Comparison of ENCODE assay signal across 7 mouse cellular contexts in the genomic region with DNA sequence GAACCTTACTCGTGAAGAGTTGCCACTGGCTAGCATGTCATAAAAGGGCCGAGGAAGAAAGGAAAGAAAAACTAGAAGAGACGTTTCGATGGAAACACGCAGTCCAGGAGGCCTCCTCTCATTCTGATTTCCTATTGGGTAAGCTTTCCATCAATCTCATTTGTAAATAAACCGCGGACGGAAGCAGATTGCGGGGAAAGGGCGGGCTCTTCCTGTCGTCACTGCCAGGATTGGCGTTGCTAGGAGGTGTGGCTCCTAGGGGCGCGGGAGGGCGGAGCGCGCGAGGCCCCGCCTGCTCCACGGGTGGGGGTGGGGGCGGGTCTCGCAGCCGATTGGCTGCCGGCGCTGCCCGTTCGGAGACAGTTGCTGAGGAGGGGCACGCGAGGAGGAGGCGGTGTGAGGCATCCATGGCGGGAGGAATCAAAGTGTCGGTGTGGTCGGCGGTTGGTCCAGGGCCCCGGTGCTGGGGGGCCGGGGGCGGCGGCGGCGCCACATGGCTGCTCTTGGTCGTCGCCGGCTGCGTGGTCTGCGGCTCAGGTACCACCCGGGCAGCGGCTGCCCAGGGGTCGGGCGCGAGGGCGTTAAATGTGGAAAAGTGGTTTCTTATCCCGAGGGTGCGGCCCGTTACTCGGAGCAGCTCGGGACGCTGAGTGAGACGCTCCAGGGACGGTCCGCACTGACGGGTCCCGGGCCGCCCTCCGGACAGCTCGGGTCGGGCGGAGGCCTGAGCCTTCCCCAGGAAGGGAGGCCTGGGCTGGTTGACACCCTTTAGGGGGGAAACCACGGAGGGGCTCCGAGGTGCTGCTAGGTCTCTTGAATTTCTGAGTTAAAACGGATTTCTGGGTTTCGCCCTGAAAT. TPM values are rescaled to one million over a fixed set of nuclear protein-coding genes. Genes with fewer than 3 reads are reported as not detected.
A peak's percentile ranks its signal among the peaks of the same experiment; 100 is the strongest.
DNase-seq lines count a peak whose midpoint lies in the region; ATAC-seq lines count a peak whose summit lies in the region.

No protein-coding gene starts in this region.

- H3K9ac ChIP-seq in midbrain, embryonic 13.5 days (replicated peaks), result peak overlapping the region; percentile 70

- peaks cover 7% of the 10 kb centered on the region; the same call in 1 of the 2 replicates for H3K36me3 ChIP-seq in embryonic facial prominence, embryonic 10.5 days (replicated peaks)
- peaks cover 5% of the 10 kb centered on the region for H3K36me3 ChIP-seq in limb, embryonic 10.5 days
- H3K36me3 ChIP-seq in midbrain, embryonic 13.5 days, result no peaks in the 10 kb centered on the region

- no peaks in the 10 kb centered on the region for H3K27me3 ChIP-seq in embryonic facial prominence, embryonic 10.5 days (replicated peaks; ENCODE audit: low read depth, poor library complexity, severe bottlenecking)
- no peaks in the 10 kb centered on the region for H3K27me3 ChIP-seq in limb, embryonic 10.5 days (ENCODE audit: low read depth, poor library complexity, severe bottlenecking)
- H3K27me3 ChIP-seq in midbrain, embryonic 13.5 days, result no peaks in the 10 kb centered on the region

- peak overlapping the region; percentile 96 for H3K4me2 ChIP-seq in midbrain, embryonic 13.5 days (replicated peaks)

- H3K9me3 ChIP-seq in embryonic facial prominence, embryonic 10.5 days, result no peaks in the 10 kb centered on the region
- H3K9me3 ChIP-seq in limb, embryonic 10.5 days (replicated peaks), result no peaks in the 10 kb centered on the region
- H3K9me3 ChIP-seq in midbrain, embryonic 13.5 days, result no peaks in the 10 kb centered on the region

- H3K4me1 ChIP-seq in embryonic facial prominence, embryonic 10.5 days, result peaks cover 15% of the 10 kb centered on the region
- peaks cover 10% of the 10 kb centered on the region; the same call in 1 of the 2 replicates for H3K4me1 ChIP-seq in limb, embryonic 10.5 days
- peaks cover 17% of the 10 kb centered on the region for H3K4me1 ChIP-seq in midbrain, embryonic 13.5 days (replicated peaks)

- ATAC-seq in granulocyte monocyte progenitor cell, adult 5-6 weeks (replicated peaks; ENCODE audit: poor library complexity, severe bottlenecking), result peak; percentile 87
- ATAC-seq in midbrain, embryonic 13.5 days, result peak; percentile 94

- peak overlapping the region; percentile 92 for H3K27ac ChIP-seq in embryonic facial prominence, embryonic 10.5 days (replicated peaks)
- H3K27ac ChIP-seq in limb, embryonic 10.5 days, result peak overlapping the region; percentile 84
- peak overlapping the region; percentile 56; the same call in 1 of the 2 replicates for H3K27ac ChIP-seq in midbrain, embryonic 13.5 days

- H3K4me3 ChIP-seq in embryonic facial prominence, embryonic 10.5 days, result peak overlapping the region; percentile 85
- H3K4me3 ChIP-seq in limb, embryonic 10.5 days, result peak overlapping the region; percentile 75
- peak overlapping the region; percentile 55 for H3K4me3 ChIP-seq in midbrain, embryonic 13.5 days (replicated peaks)

- WGBS in embryonic facial prominence, embryonic 10.5 days, result under 1% methylated on average over 70 of the region's 71 CpGs
- WGBS in limb, embryonic 10.5 days, result under 1% methylated on average over 70 of the region's 71 CpGs
- 1% methylated on average over 66 of the region's 71 CpGs for WGBS in midbrain, embryonic 13.5 days

- peak; percentile 95 for DNase-seq in adrenal gland, postnatal 10 days
- DNase-seq in embryonic facial prominence, embryonic 10.5 days (ENCODE audit: low spot score), result peak; percentile 99
- peak; percentile 96 for DNase-seq in kidney, adult 11 months
- peak; percentile 95 for DNase-seq in limb, embryonic 10.5 days (ENCODE audit: low spot score)
- DNase-seq in spleen, adult 12 weeks (ENCODE audit: low spot score), result peak; percentile 80

RNA-seq across cellular contexts. Expression of a gene that starts 8.6 kb away (rescaled TPM):
- 10 to 100 TPM; 19.0 to 24.8 TPM for total RNA-seq in adrenal gland, postnatal 10 days (2021)
- polyA plus RNA-seq in embryonic facial prominence, embryonic 10.5 days (2016; fragmentation: Nextera tagmentation; extraction: Ambion mirVana), result 11.6 and 12.1 TPM in 2 replicates
- 7.3 and 11.4 TPM in 2 replicates for total RNA-seq in granulocyte monocyte progenitor cell, adult 5-6 weeks (2014; fragmentation: Nextera tagmentation)
- total RNA-seq in granulocyte monocyte progenitor cell, adult 5-6 weeks (2017), result 2.6 and 4.7 TPM in 2 replicates
- 13.1 and 17.4 TPM in 2 replicates for polyA plus RNA-seq in limb, embryonic 10.5 days (2016; fragmentation: Nextera tagmentation; extraction: Ambion mirVana)
- polyA plus RNA-seq in midbrain, embryonic 13.5 days (2015; fragmentation: Nextera tagmentation; extraction: Ambion mirVana), result 1.2 and 1.8 TPM in 2 replicates

RNA-seq across cellular contexts. Expression of a gene that starts 10.2 kb away (rescaled TPM):
- total RNA-seq in adrenal gland, postnatal 10 days (2021), result 1 to 10 TPM; 7.8 to 9.4 TPM
- 10.0 and 10.7 TPM in 2 replicates for polyA plus RNA-seq in embryonic facial prominence, embryonic 10.5 days (2016; fragmentation: Nextera tagmentation; extraction: Ambion mirVana)
- total RNA-seq in granulocyte monocyte progenitor cell, adult 5-6 weeks (2014; fragmentation: Nextera tagmentation), result 14.7 and 18.9 TPM in 2 replicates
- 21.7 TPM in 2 replicates for total RNA-seq in granulocyte monocyte progenitor cell, adult 5-6 weeks (2017)
- 11.9 and 12.3 TPM in 2 replicates for polyA plus RNA-seq in limb, embryonic 10.5 days (2016; fragmentation: Nextera tagmentation; extraction: Ambion mirVana)
- 4.6 and 4.8 TPM in 2 replicates for polyA plus RNA-seq in midbrain, embryonic 13.5 days (2015; fragmentation: Nextera tagmentation; extraction: Ambion mirVana)

RNA-seq across cellular contexts. Expression of a gene that starts 28.1 kb away (rescaled TPM):
- 1 to 10 TPM; 1.0 to 2.2 TPM for total RNA-seq in adrenal gland, postnatal 10 days (2021)
- 0.54 and 0.71 TPM in 2 replicates for polyA plus RNA-seq in embryonic facial prominence, embryonic 10.5 days (2016; fragmentation: Nextera tagmentation; extraction: Ambion mirVana)
- not detected in 2 replicates for total RNA-seq in granulocyte monocyte progenitor cell, adult 5-6 weeks (2014; fragmentation: Nextera tagmentation)
- total RNA-seq in granulocyte monocyte progenitor cell, adult 5-6 weeks (2017), result not detected in 2 replicates
- polyA plus RNA-seq in limb, embryonic 10.5 days (2016; fragmentation: Nextera tagmentation; extraction: Ambion mirVana), result 0.49 and 0.78 TPM in 2 replicates
- 0.28 and 0.53 TPM in 2 replicates for polyA plus RNA-seq in midbrain, embryonic 13.5 days (2015; fragmentation: Nextera tagmentation; extraction: Ambion mirVana)

RNA-seq across cellular contexts. Expression of a gene that starts 34.1 kb away (rescaled TPM):
- total RNA-seq in adrenal gland, postnatal 10 days (2021), result 10 to 100 TPM; 64.7 to 67.8 TPM
- 10.4 and 11.5 TPM in 2 replicates for polyA plus RNA-seq in embryonic facial prominence, embryonic 10.5 days (2016; fragmentation: Nextera tagmentation; extraction: Ambion mirVana)
- 71.6 and 82.1 TPM in 2 replicates for total RNA-seq in granulocyte monocyte progenitor cell, adult 5-6 weeks (2014; fragmentation: Nextera tagmentation)
- 46.0 and 67.5 TPM in 2 replicates for total RNA-seq in granulocyte monocyte progenitor cell, adult 5-6 weeks (2017)
- polyA plus RNA-seq in limb, embryonic 10.5 days (2016; fragmentation: Nextera tagmentation; extraction: Ambion mirVana), result 8.4 and 9.7 TPM in 2 replicates
- 3.8 and 4.3 TPM in 2 replicates for polyA plus RNA-seq in midbrain, embryonic 13.5 days (2015; fragmentation: Nextera tagmentation; extraction: Ambion mirVana)

RNA-seq across cellular contexts. Expression of a gene that starts 47.4 kb away (rescaled TPM):
- not detected for total RNA-seq in adrenal gland, postnatal 10 days (2021)
- polyA plus RNA-seq in embryonic facial prominence, embryonic 10.5 days (2016; fragmentation: Nextera tagmentation; extraction: Ambion mirVana), result 1.5 and 2.0 TPM in 2 replicates
- not detected in 2 replicates for total RNA-seq in granulocyte monocyte progenitor cell, adult 5-6 weeks (2014; fragmentation: Nextera tagmentation)
- not detected in 2 replicates for total RNA-seq in granulocyte monocyte progenitor cell, adult 5-6 weeks (2017)
- polyA plus RNA-seq in limb, embryonic 10.5 days (2016; fragmentation: Nextera tagmentation; extraction: Ambion mirVana), result 2.1 and 2.8 TPM in 2 replicates
- polyA plus RNA-seq in midbrain, embryonic 13.5 days (2015; fragmentation: Nextera tagmentation; extraction: Ambion mirVana), result not detected in 2 replicates

Comparison
In these comparisons a context has a peak if more than half of its experiments do, and no peak if none do; other contexts are left out.
1. Peak in every context shown above with its lines: DNase-seq, ATAC-seq, H3K4me3 ChIP-seq and H3K27ac ChIP-seq.